23 mouse cellular contexts compared by ENCODE assay signal in genomic region chr2:91844085-91844484, GRCm38 (mm10).
A peak's percentile ranks its signal among the peaks of the same experiment; 100 is the strongest.
DNase-seq lines count a peak whose midpoint lies in the region; ATAC-seq and TF ChIP-seq lines count a peak whose summit lies in the region.
"Had no signal": no experiment of that assay in that cellular context is flagged by ENCODE, and none has a peak within 500 bp of the region (broad histone marks: within the 10 kb centered on the region; RNA-seq: fewer than 3 reads in every experiment).

No protein-coding gene starts in this region.

- no peaks in the 10 kb centered on the region for H3K9me3 ChIP-seq in midbrain, embryonic 14.5 days (ENCODE audit: control insufficient read depth, low read length)
- H3K9me3 ChIP-seq: embryonic facial prominence, embryonic 15.5 days; hindbrain, embryonic 13.5 days; kidney, embryonic 15.5 days; lung, embryonic 15.5 days; neural tube, embryonic 15.5 days had no signal

- TF ChIP-seq CTCF in brain, embryonic 14.5 days (IDR thresholded peaks at IDR 0.05; ENCODE audit: borderline replicate concordance, extremely low read depth, insufficient read depth, insufficient read length) = no peak
- no peak for TF ChIP-seq CTCF in olfactory bulb, adult 2 months (IDR thresholded peaks at IDR 0.05; ENCODE audit: insufficient read depth, low read depth, low read length)

- H3K27me3 ChIP-seq in midbrain, embryonic 14.5 days (ENCODE audit: control insufficient read depth, insufficient read depth, low read length) = no peaks in the 10 kb centered on the region
- H3K27me3 ChIP-seq: embryonic facial prominence, embryonic 15.5 days; hindbrain, embryonic 13.5 days; kidney, embryonic 15.5 days; lung, embryonic 15.5 days; neural tube, embryonic 15.5 days had no signal

- ATAC-seq in midbrain, embryonic 14.5 days (ENCODE audit: low FRiP score, low TSS enrichment) = no peak

- TF ChIP-seq POLR2A in brain, embryonic 14.5 days (IDR thresholded peaks at IDR 0.05; ENCODE audit: borderline replicate concordance, extremely low read depth, insufficient read depth, insufficient read length, poor library complexity, severe bottlenecking) = no peak
- TF ChIP-seq POLR2A in olfactory bulb, adult 2 months (IDR thresholded peaks at IDR 0.05; ENCODE audit: insufficient read depth, low read depth, low read length) = no peak

- no peaks in the 10 kb centered on the region for H3K36me3 ChIP-seq in midbrain, embryonic 14.5 days (ENCODE audit: control insufficient read depth, insufficient read depth, low read length)
- H3K36me3 ChIP-seq: embryonic facial prominence, embryonic 15.5 days; hindbrain, embryonic 13.5 days; kidney, embryonic 15.5 days; neural tube, embryonic 15.5 days had no signal

- no peak overlapping the region for H3K9ac ChIP-seq in midbrain, embryonic 14.5 days (replicated peaks; ENCODE audit: low read length)
- H3K9ac ChIP-seq: embryonic facial prominence, embryonic 15.5 days; hindbrain, embryonic 13.5 days; kidney, embryonic 15.5 days; liver, embryonic 14.5 days; lung, embryonic 15.5 days; neural tube, embryonic 15.5 days had no signal

- peak overlapping the region; percentile 37; the same call in 1 of the 2 replicates for H3K27ac ChIP-seq in olfactory bulb, adult 2 months (ENCODE audit: insufficient read depth, low read depth, low read length)
- no peak overlapping the region for H3K27ac ChIP-seq in midbrain, embryonic 14.5 days (replicated peaks; ENCODE audit: low read depth, low read length)
- H3K27ac ChIP-seq: embryonic facial prominence, embryonic 15.5 days; hindbrain, embryonic 13.5 days; kidney, embryonic 15.5 days; liver, embryonic 14.5 days; lung, embryonic 15.5 days; macrophage; neural tube, embryonic 15.5 days had no signal

- DNase-seq in heart, adult 11 months = peak; percentile 35
- no peak for DNase-seq in heart, postnatal 10 days
- peak; percentile 33 to 34 for DNase-seq in right cerebral cortex, adult 2 months (ENCODE audit: low spot score in 2 of 2)
- DNase-seq in right cerebral cortex, postnatal 14 days = no peak
- DNase-seq in brain, embryonic 14.5 days (ENCODE audit: low read depth) = peak; percentile 49
- DNase-seq in retina, postnatal 1 day = no peak
- no peak for DNase-seq in midbrain, embryonic 14.5 days
- DNase-seq: adrenal gland, postnatal 10 days; cerebellum, adult 9-10 months; gastrocnemius, postnatal 36 days; heart, postnatal 36 days; kidney, adult 11 months; kidney, postnatal 36 days; thymus, postnatal 25 days had no signal

- no peak overlapping the region for H3K4me2 ChIP-seq in midbrain, embryonic 14.5 days (ENCODE audit: low read length)
- H3K4me2 ChIP-seq: embryonic facial prominence, embryonic 15.5 days; hindbrain, embryonic 13.5 days; kidney, embryonic 15.5 days; lung, embryonic 15.5 days; neural tube, embryonic 15.5 days had no signal

- peaks cover 3% of the 10 kb centered on the region; the same call in 1 of the 2 replicates for H3K4me1 ChIP-seq in olfactory bulb, adult 2 months (ENCODE audit: control insufficient read depth, insufficient read depth, low read length)
- no peaks in the 10 kb centered on the region for H3K4me1 ChIP-seq in midbrain, embryonic 14.5 days (ENCODE audit: control insufficient read depth, insufficient read depth, low read length)
- H3K4me1 ChIP-seq: embryonic facial prominence, embryonic 15.5 days; hindbrain, embryonic 13.5 days; lung, embryonic 15.5 days; neural tube, embryonic 15.5 days had no signal

- no peak overlapping the region for H3K4me3 ChIP-seq in olfactory bulb, adult 2 months (ENCODE audit: insufficient read depth, low read depth, low read length)
- H3K4me3 ChIP-seq in midbrain, embryonic 14.5 days (replicated peaks; ENCODE audit: low read depth, low read length) = no peak overlapping the region
- H3K4me3 ChIP-seq: embryonic facial prominence, embryonic 15.5 days; hindbrain, embryonic 13.5 days; kidney, embryonic 15.5 days; left cerebral cortex, adult 2 months; lung, embryonic 15.5 days; neural tube, embryonic 15.5 days had no signal

- intact Hi-C loops in heart, postnatal 10 days (cut with DNase I) = no loop called here

- WGBS in olfactory bulb, adult 2 months = 18% methylated on average over 1 of the region's 1 CpGs
- 67% methylated on average over 1 of the region's 1 CpGs for WGBS in midbrain, embryonic 14.5 days

Comparison
In these comparisons a context has a peak if more than half of its experiments do, and no peak if none do; other contexts are left out.
1. DNase-seq: peak in heart, adult 11 months (single experiment), right cerebral cortex, adult 2 months (2 of 2) and brain, embryonic 14.5 days (single experiment); none in heart, postnatal 10 days (0 of 2), right cerebral cortex, postnatal 14 days (single experiment), retina, postnatal 1 day (single experiment) and midbrain, embryonic 14.5 days (single experiment).